Comparison of ENCODE assay signal across 7 mouse cellular contexts in genomic region chr10:46174035-46174434, GRCm38 (mm10).
"Had no signal": no experiment of that assay in that cellular context is flagged by ENCODE, and none has a peak within 500 bp of the region (broad histone marks: within the 10 kb centered on the region; RNA-seq: fewer than 3 reads in every experiment).

No protein-coding gene starts in this region.

- ATAC-seq: midbrain, embryonic 16.5 days had no signal

- DNase-seq: kidney, postnatal 14 days; layer of hippocampus, postnatal 36 days; lung, adult 18-20 months; retina, postnatal 1 day; right cerebral cortex, postnatal 4 days; thymus, postnatal 36 days had no signal
